Mouse (Mus musculus) heart, postnatal 36 days (tissue): ENCODE data around the gene Atrip. TPM values are rescaled to one million over a fixed set of nuclear protein-coding genes. Genes with fewer than 3 reads are reported as not detected.

Source experiments
- DNase-seq, 2 experiments: peaks; one replicate each; pipeline ENCODE4 v3.0.0; 2021 to 2022
- intact Hi-C: fragments of 180-260 bp; cut with DNase I; formaldehyde crosslinking; loops from one replicate; pipeline ENCODE4 v1.15.1; 2025
- total RNA-seq, 2 experiments: library from RNA; stranded (reverse); gene quantifications; 2 replicates each; pipeline ENCODE4 v1.2.3; 2021

Gene Atrip
- total RNA-seq, 2 experiments from 2014 or later = 8.0 to 8.2 TPM

GRCm38 (mm10) chr9:109098366-109098765 lies 24.4 kb upstream of the Atrip start:
- intact Hi-C loops = no loop called here
- no peak for DNase-seq

GRCm38 (mm10) chr9:109097831-109098230 lies 23.9 kb upstream of the Atrip start:
- DNase-seq = peak in 1 of 2 experiments; percentile 45
- intact Hi-C loops = no loop called here

GRCm38 (mm10) chr9:109097291-109097690 lies 23.4 kb upstream of the Atrip start:
- intact Hi-C loops = no loop called here

GRCm38 (mm10) chr9:109096856-109097255 lies 22.9 kb upstream of the Atrip start:
- intact Hi-C loops = no loop called here
- no peak for DNase-seq

More at GRCm38 (mm10) chr9:109097291-109097690, 23.4 kb upstream of the Atrip start:
- no peak for DNase-seq

- intact Hi-C loops = no loop called here
- no peak for DNase-seq
These were observed 22.3 kb upstream of the Atrip start for GRCm38 (mm10) chr9:109096251-109096661.

- intact Hi-C loops = no loop called here
- peak; percentile 65 to 73 for DNase-seq
These were observed 21.4 kb upstream of the Atrip start, which contains the start of gene Plxnb1 for GRCm38 (mm10) chr9:109095137-109095982. Gene Plxnb1 (plus strand): TSS chr9:109095389.

GRCm38 (mm10) chr9:109094553-109095136 lies 20.7 kb upstream of the Atrip start:
- no peak for DNase-seq
- intact Hi-C loops = no loop called here

GRCm38 (mm10) chr9:109093786-109094552 lies 20.0 kb upstream of the Atrip start:
- intact Hi-C loops = no loop called here
- DNase-seq = no peak

- no peak for DNase-seq
- intact Hi-C loops = no loop called here
These were observed 18.9 kb upstream of the Atrip start for GRCm38 (mm10) chr9:109092799-109093198.

- no peak for DNase-seq
- intact Hi-C loops = no loop called here
These were observed 17.9 kb upstream of the Atrip start for GRCm38 (mm10) chr9:109091802-109092201.

GRCm38 (mm10) chr9:109090446-109090845 lies 16.5 kb upstream of the Atrip start:
- intact Hi-C loops = no loop called here
- no peak for DNase-seq

GRCm38 (mm10) chr9:109087987-109088386 lies 14.1 kb upstream of the Atrip start:
- DNase-seq = peak; percentile 49 to 60

GRCm38 (mm10) chr9:109084922-109085321 lies 11.0 kb upstream of the Atrip start:
- intact Hi-C loops = no loop called here
- no peak for DNase-seq

More at GRCm38 (mm10) chr9:109087987-109088386, 14.1 kb upstream of the Atrip start:
- intact Hi-C loops = loop anchor here (1.0 kb wide), 1 partner anchor 34 kb away; no protein-coding TSS in a partner anchor

- intact Hi-C loops = no loop called here
These were observed 8.3 kb upstream of the Atrip start, which contains the start of the genes Ccdc51 and Tma7 for GRCm38 (mm10) chr9:109082124-109082800. Gene Ccdc51 (plus strand): TSS chr9:109082493. Gene Tma7 (minus strand): TSS chr9:109082587.

GRCm38 (mm10) chr9:109081749-109082123 lies 7.8 kb upstream of the Atrip start:
- intact Hi-C loops = no loop called here
- DNase-seq = no peak

More at GRCm38 (mm10) chr9:109082124-109082800, 8.3 kb upstream of the Atrip start, which contains the start of the genes Ccdc51 and Tma7:
- peak; percentile 72 to 80 for DNase-seq

- intact Hi-C loops = no loop called here
- no peak for DNase-seq
These were observed 6.6 kb upstream of the Atrip start for GRCm38 (mm10) chr9:109080516-109080915.

GRCm38 (mm10) chr9:109068095-109068735 lies 5.7 kb downstream of the Atrip start:
- intact Hi-C loops = no loop called here
- no peak for DNase-seq

- no peak for DNase-seq
- intact Hi-C loops = no loop called here
These were observed 13.0 kb downstream of the Atrip start for GRCm38 (mm10) chr9:109060898-109061295.

- intact Hi-C loops = no loop called here
- DNase-seq = no peak
These were observed 13.6 kb downstream of the Atrip start for GRCm38 (mm10) chr9:109060184-109060897.
